Mouse (Mus musculus) embryonic facial prominence, embryonic 11.5 days (tissue): ENCODE data around the gene Cep63. TPM values are rescaled to one million over a fixed set of nuclear protein-coding genes. Genes with fewer than 3 reads are reported as not detected.

ENCODE experiments used
- ATAC-seq: fragments of 200-750 bp; cut with Nextera tagmentation; replicated peaks from 2 replicates; pipeline ENCODE4 v1.8.0; 2017; ENCODE audit warnings: low read depth; ENCODE audit not compliant: insufficient number of reproducible peaks, low FRiP score, low TSS enrichment
- DNase-seq: peaks from one replicate; pipeline ENCODE4 v3.0.0-alpha.2; 2015; ENCODE audit warnings: low spot score
- H3K27ac ChIP-seq: fragments of 300-500 bp; sonication (generic); replicated peaks from 2 replicates; pipeline ENCODE4 v1.5.1; 2014; ENCODE audit warnings: mild to moderate bottlenecking, low read depth, low read length, control low read depth
- H3K27me3 ChIP-seq: fragments of 300-500 bp; sonication (generic); 2 replicates; pipeline ENCODE4 v1.6.1; 2014; ENCODE audit warnings: mild to moderate bottlenecking, low read length, moderate library complexity, mixed read lengths; ENCODE audit not compliant: control insufficient read depth, insufficient read depth
- H3K36me3 ChIP-seq: fragments of 300-500 bp; sonication (generic); replicated peaks from 2 replicates; pipeline ENCODE4 v1.6.1; 2014; ENCODE audit warnings: low read depth, mild to moderate bottlenecking, low read length, moderate library complexity, mixed read lengths; ENCODE audit not compliant: control insufficient read depth, insufficient read depth
- H3K4me1 ChIP-seq: fragments of 300-500 bp; sonication (generic); 2 replicates; pipeline ENCODE4 v1.6.1; 2014; ENCODE audit warnings: low read length, mixed read lengths; ENCODE audit not compliant: control insufficient read depth, insufficient read depth
- H3K4me2 ChIP-seq: fragments of 300-500 bp; sonication (generic); 2 replicates; pipeline ENCODE4 v1.6.1; 2014; ENCODE audit warnings: low read depth, mild to moderate bottlenecking, control low read depth, low read length, moderate library complexity
- H3K4me3 ChIP-seq: fragments of 300-500 bp; sonication (generic); 2 replicates; pipeline ENCODE4 v1.5.1; 2014; ENCODE audit warnings: low read depth, low read length, control low read depth
- H3K9ac ChIP-seq: fragments of 300-500 bp; sonication (generic); replicated peaks from 2 replicates; pipeline ENCODE4 v1.6.1; 2014; ENCODE audit warnings: mild to moderate bottlenecking, control low read depth, low read length
- H3K9me3 ChIP-seq: fragments of 300-500 bp; sonication (generic); replicated peaks from 2 replicates; pipeline ENCODE4 v1.6.1; 2016; ENCODE audit warnings: mild to moderate bottlenecking, low read length, inconsistent platforms, mixed read lengths; ENCODE audit not compliant: control insufficient read depth
- WGBS: fragments of 180-500 bp; shearing (Covaris S2); extraction: QIAGEN DNeasy Blood & Tissue Kit; methylation state at CpG from one replicate; pipeline ENCODE4 v1.1.7; 2014; 5-methylcytosine and 5-hydroxymethylcytosine counted together
- polyA plus RNA-seq: library from polyadenylated mRNA; unstranded; fragments of >200 nt; fragmentation: Nextera tagmentation; extraction: Ambion mirVana; gene quantifications from 2 replicates; pipeline ENCODE4 v1.2.1, GENCODE M21; 2014

The Cep63 gene
- polyA plus RNA-seq, 1 experiment from 2014 or later = 53.2 TPM

DNA sequence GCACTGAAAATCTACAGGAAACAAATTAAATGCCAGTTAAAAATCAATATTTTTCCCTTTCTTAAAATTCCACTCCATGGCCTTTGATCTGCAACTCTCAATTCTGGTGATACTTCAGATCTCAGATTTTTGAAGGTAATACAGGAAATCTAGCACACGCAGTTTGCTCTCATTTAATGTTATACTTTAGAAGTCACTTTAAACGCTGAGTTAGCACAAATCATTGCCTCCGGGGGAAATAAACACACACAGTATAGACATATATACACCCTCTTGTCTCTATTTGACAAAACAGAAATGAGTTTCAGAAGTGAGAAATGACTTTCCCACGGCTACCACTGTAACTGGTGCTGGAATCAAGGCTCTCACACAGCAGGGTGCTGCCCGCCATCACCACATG is 39.0 kb downstream of the Cep63 start:
- no peaks in the 10 kb centered on the region for H3K36me3 ChIP-seq
- H3K4me2 ChIP-seq = no peak overlapping the region
- H3K9ac ChIP-seq = no peak overlapping the region
- no peak overlapping the region for H3K27ac ChIP-seq
- WGBS = 85% methylated on average over 5 of the region's 5 CpGs
- ATAC-seq (no peak), DNase-seq (no peak)
- H3K27me3 ChIP-seq = no peaks in the 10 kb centered on the region
- no peak overlapping the region for H3K4me3 ChIP-seq
- no peaks in the 10 kb centered on the region; the same call in 1 of the 2 replicates for H3K4me1 ChIP-seq
- H3K9me3 ChIP-seq = no peaks in the 10 kb centered on the region

DNA sequence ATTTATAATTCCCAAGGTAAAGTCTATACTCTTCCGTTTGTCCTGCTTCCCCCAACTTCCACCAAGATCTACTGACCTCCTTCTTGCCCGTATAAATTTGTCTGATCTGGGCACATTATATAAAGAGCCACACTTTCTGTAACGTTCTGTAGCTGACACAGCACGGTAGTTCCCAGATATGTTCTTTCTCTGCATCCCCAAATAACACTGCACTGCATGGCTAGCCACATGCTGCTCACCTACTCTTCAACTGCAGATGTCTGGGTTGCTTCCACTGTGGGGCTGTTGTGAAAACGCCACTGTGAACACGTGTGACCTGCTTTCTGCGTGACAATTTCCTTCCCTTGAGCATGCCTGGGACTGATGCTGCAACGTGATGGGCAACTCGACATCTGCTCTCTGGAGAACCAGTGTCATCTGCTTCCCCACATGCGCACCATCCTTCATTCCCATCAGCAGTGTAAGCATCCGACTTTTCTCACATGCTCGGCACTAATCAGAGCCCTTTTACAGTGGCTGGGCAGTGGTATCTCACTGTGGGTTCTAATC is 44.3 kb downstream of the Cep63 start:
- WGBS = 84% methylated on average over 12 of the region's 12 CpGs

DNA sequence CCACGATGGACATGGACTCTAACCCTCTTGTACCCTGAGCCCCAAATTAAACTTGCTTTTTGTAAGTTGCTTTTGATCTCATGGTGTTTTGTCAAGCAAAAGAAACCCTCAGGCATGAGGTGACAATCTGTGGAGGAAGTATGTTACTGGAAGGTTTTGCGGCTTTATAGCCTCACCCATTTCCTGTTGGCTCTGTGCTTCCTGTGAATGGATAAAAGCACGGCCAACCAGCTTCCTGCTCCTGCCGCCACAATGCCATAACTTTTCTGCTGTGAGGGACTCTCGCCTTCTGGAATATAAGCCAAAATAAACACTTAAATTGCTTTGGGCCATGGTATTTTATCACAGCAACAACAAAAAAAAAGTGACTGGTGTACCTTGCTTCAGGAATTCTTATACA is 48.9 kb downstream of the Cep63 start:
- Histone ChIP-seq H3K4me2 (no peak overlapping the region), H3K9ac (no peak overlapping the region), H3K9me3 (no peaks in the 10 kb centered on the region), H3K27me3 (no peaks in the 10 kb centered on the region), H3K36me3 (no peaks in the 10 kb centered on the region), H3K4me3 (no peak overlapping the region), H3K27ac (no peak overlapping the region), H3K4me1 (no peaks in the 10 kb centered on the region)
- ATAC-seq (no peak), DNase-seq (no peak)
- 76% methylated on average over 5 of the region's 5 CpGs for WGBS

More for the DNA sequence above, 44.3 kb downstream of the Cep63 start:
- Histone ChIP-seq H3K4me2 (no peak overlapping the region), H3K9ac (no peak overlapping the region), H3K4me3 (no peak overlapping the region), H3K9me3 (no peaks in the 10 kb centered on the region), H3K27ac (no peak overlapping the region), H3K36me3 (no peaks in the 10 kb centered on the region), H3K4me1 (no peaks in the 10 kb centered on the region), H3K27me3 (no peaks in the 10 kb centered on the region)
- ATAC-seq (no peak), DNase-seq (no peak)

DNA sequence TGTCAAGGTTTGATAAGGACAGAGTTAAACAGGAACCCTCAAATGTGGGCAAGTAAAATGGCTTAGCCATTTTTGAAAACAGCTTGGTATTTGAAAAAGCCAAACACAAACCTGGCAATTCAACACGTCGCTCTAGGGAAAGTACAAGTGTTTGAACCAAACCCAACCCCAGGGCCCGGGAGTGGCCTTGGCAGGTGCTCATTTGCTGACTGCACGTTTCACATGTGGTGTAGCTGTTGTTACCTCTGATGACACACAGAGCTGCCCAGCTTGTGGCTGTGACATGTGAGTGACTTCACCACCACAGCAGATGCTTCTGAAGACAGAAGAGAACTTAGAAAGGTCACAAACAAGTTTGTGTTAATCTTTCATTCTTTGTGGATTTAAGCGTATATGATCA is 53.4 kb downstream of the Cep63 start:
- Histone ChIP-seq H3K9ac (no peak overlapping the region), H3K36me3 (no peaks in the 10 kb centered on the region), H3K9me3 (no peaks in the 10 kb centered on the region), H3K4me3 (no peak overlapping the region), H3K4me2 (no peak overlapping the region), H3K27me3 (no peaks in the 10 kb centered on the region), H3K27ac (no peak overlapping the region), H3K4me1 (no peaks in the 10 kb centered on the region)
- DNase-seq (no peak), ATAC-seq (no peak)
- WGBS = 77% methylated on average over 5 of the region's 5 CpGs

GRCm38 (mm10) chr9:102558463-102558862 is 67.9 kb downstream of the Cep63 start:
- DNase-seq (no peak), ATAC-seq (no peak)
- Histone ChIP-seq H3K36me3 (no peaks in the 10 kb centered on the region), H3K4me1 (no peaks in the 10 kb centered on the region), H3K4me2 (no peak overlapping the region), H3K9me3 (0 out of 2 replicates have a peak, but pooled peaks cover 2% of the 10 kb centered on the region), H3K27me3 (no peaks in the 10 kb centered on the region; the same call in 1 of the 2 replicates), H3K9ac (no peak overlapping the region), H3K27ac (no peak overlapping the region), H3K4me3 (no peak overlapping the region)
- 95% methylated on average over 3 of the region's 3 CpGs for WGBS

DNA sequence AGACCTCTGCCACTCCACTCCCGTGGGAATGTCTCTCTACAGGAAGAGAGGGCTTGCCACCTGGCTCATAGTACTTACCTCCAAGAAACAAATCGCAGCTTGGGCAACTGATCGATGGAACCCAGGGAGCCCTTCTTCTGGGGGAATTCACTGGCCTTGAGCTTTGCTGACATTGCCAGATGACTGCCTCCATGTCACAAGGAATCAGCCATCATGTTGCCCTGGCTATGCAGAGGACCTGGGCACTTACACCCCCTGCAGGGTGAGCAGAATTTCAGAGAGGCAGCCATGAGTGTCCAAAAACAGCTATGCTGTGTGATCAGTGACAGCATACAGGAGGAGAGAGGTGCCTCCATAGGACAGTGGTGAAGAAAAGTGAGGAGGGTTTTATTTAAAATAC is 72.6 kb downstream of the Cep63 start:
- Histone ChIP-seq H3K27ac (no peak overlapping the region), H3K9ac (no peak overlapping the region), H3K4me2 (no peak overlapping the region), H3K27me3 (no peaks in the 10 kb centered on the region; the same call in 1 of the 2 replicates), H3K9me3 (0 out of 2 replicates have a peak, but pooled peaks cover 2% of the 10 kb centered on the region), H3K36me3 (no peaks in the 10 kb centered on the region), H3K4me3 (no peak overlapping the region), H3K4me1 (no peaks in the 10 kb centered on the region)
- DNase-seq (no peak), ATAC-seq (no peak)
- 82% methylated on average over 3 of the region's 3 CpGs for WGBS

DNA sequence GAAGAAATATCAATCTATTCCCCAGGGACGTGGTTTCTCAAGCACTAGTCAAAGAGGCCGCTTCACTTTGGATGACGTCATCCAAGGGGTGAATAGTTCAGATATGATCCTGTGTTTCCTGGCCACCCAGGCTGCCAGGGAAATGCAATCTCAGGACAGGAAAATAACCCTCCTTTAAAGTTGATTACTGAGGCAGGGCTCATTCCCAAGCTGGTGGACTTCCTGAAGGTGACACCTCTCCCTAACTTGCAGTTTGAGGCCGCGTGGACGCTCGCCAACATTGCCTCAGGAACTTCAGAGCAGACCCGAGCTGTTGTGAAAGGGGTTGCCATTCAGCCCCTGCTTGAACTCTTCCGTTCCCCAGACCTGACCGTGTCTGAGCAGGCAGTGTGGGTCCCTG is 74.6 kb downstream of the Cep63 start:
- ATAC-seq (no peak), DNase-seq (peak; percentile 40)
- Histone ChIP-seq H3K4me3 (no peak overlapping the region), H3K27ac (no peak overlapping the region), H3K9ac (no peak overlapping the region), H3K4me2 (no peak overlapping the region), H3K4me1 (no peaks in the 10 kb centered on the region), H3K27me3 (peaks cover 2% of the 10 kb centered on the region; the same call in 1 of the 2 replicates), H3K36me3 (no peaks in the 10 kb centered on the region), H3K9me3 (no peaks in the 10 kb centered on the region)
- 56% methylated on average over 10 of the region's 10 CpGs for WGBS

GRCm38 (mm10) chr9:102549211-102549610 is 77.1 kb downstream of the Cep63 start:
- H3K27me3 ChIP-seq = peaks cover 2% of the 10 kb centered on the region; the same call in 1 of the 2 replicates
- DNase-seq (no peak), ATAC-seq (no peak)
- no peaks in the 10 kb centered on the region for H3K9me3 ChIP-seq
- H3K4me2 ChIP-seq = no peak overlapping the region
- no peaks in the 10 kb centered on the region for H3K36me3 ChIP-seq
- H3K9ac ChIP-seq = no peak overlapping the region
- H3K4me3 ChIP-seq = no peak overlapping the region
- no peak overlapping the region for H3K27ac ChIP-seq
- peaks cover 3% of the 10 kb centered on the region; the same call in 1 of the 2 replicates for H3K4me1 ChIP-seq
- WGBS = 86% methylated on average over 8 of the region's 8 CpGs
